Mouse (Mus musculus) olfactory bulb, adult 2 months (tissue): ENCODE results near the gene Pik3r5.

Experiments used
- CTCF ChIP-seq: fragments of 200-500 bp; IDR thresholded peaks from 2 replicates; pipeline ENCODE4 v1.5.1; 2012; ENCODE audit warnings: low read depth, mild to moderate bottlenecking, low read length, moderate library complexity; ENCODE audit not compliant: insufficient read depth
- POLR2A ChIP-seq: fragments of 200-500 bp; IDR thresholded peaks from 2 replicates; pipeline ENCODE4 v1.6.1; 2012; ENCODE audit warnings: mild to moderate bottlenecking, low read depth, low read length, moderate library complexity; ENCODE audit not compliant: insufficient read depth

DNA sequence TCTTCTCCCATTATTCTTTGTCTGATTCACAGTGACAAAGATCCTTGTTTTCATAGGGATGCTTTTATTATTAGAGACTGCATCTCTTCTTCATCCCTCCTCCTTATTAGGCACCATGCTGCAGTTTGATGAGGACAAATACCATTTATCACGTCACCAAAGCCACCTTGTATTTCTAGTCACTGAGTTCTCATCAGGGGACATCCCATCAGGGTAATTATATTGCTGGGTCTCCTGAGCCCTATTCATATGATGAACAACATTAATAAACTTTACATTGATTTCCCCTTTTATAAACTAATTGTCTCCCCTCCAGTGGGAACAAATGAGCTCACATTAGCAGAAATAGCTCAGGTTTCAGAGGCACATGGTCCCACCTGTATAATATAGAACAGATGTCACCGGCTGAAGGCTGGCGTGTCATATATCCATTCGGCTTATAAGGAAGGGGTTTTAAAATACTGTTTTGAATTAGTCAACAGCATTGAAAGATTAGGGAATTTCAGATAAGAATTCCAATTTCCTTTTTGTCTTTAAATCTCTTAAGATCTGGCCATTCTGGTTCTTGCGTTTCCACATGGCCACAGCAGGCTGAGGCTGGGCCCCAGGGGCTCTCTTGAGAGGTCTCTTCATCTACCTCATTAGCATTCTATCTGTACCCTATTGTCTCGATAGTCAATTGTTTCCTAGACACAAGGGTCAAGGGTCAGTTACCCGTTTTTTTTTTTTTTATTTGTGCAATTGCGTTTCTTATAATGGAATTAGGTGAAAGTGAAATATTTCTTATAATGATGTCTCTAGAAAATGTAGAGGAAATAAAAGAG is 6.2 kb upstream of the Pik3r5 start:
- TF ChIP-seq POLR2A (no peak), CTCF (no peak)
